Mouse (Mus musculus): ENCODE results near the gene Cyp4f17. TPM values are rescaled to one million over a fixed set of nuclear protein-coding genes. Genes with fewer than 3 reads are reported as not detected.
"Not testable (repeated sequence)": the region's sequence is repeated elsewhere in the genome, so short reads cannot be mapped to it uniquely, and the experiment has no call there.

The Cyp4f17 gene
- total RNA-seq, 1 experiment from 2014 or later = 9.4 TPM

GRCm38 (mm10) chr17:32527748-32528147 lies 21.9 kb downstream of the Cyp4f17 start:
- no peak for DNase-seq

- peak; percentile 89 for DNase-seq
These were observed 22.8 kb downstream of the Cyp4f17 start for GRCm38 (mm10) chr17:32528408-32529337.

GRCm38 (mm10) chr17:32532356-32532755 lies 26.5 kb downstream of the Cyp4f17 start:
- not testable (repeated sequence) for DNase-seq

GRCm38 (mm10) chr17:32534068-32534467 lies 28.2 kb downstream of the Cyp4f17 start:
- DNase-seq = no peak

GRCm38 (mm10) chr17:32536051-32536866 lies 30.4 kb downstream of the Cyp4f17 start, which contains the start of gene Cyp4f16:
Gene Cyp4f16 (plus strand): TSS chr17:32536558.
- peak; percentile 89 for DNase-seq

- peak; percentile 47 for DNase-seq
These were observed 31.0 kb downstream of the Cyp4f17 start for GRCm38 (mm10) chr17:32536867-32537250.

GRCm38 (mm10) chr17:32544792-32545191 lies 38.9 kb downstream of the Cyp4f17 start:
- not testable (repeated sequence) for DNase-seq

- not testable (repeated sequence) for DNase-seq
These were observed 44.5 kb downstream of the Cyp4f17 start for GRCm38 (mm10) chr17:32550377-32550776.

- DNase-seq = peak; percentile 79
These were observed 45.3 kb downstream of the Cyp4f17 start for GRCm38 (mm10) chr17:32550900-32551770.

GRCm38 (mm10) chr17:32553016-32553415 lies 47.2 kb downstream of the Cyp4f17 start:
- DNase-seq = not testable (repeated sequence)

GRCm38 (mm10) chr17:32554368-32554767 lies 48.5 kb downstream of the Cyp4f17 start:
- DNase-seq = not testable (repeated sequence)

GRCm38 (mm10) chr17:32563301-32563700 lies 57.5 kb downstream of the Cyp4f17 start:
- not testable (repeated sequence) for DNase-seq

- not testable (repeated sequence) for DNase-seq
These were observed 67.4 kb downstream of the Cyp4f17 start for GRCm38 (mm10) chr17:32573286-32573685.

- DNase-seq = no peak
These were observed 71.8 kb downstream of the Cyp4f17 start for GRCm38 (mm10) chr17:32577496-32578186.

Other genes with a start within 250 kb of the Cyp4f17 start
- gene Brd4, start 221.3 kb upstream of the Cyp4f17 start, total RNA-seq (2021) = 122 and 143 TPM in 2 replicates
- 85.2 and 89.0 TPM in 2 replicates for gene Akap8, start 184.8 kb upstream of the Cyp4f17 start, total RNA-seq (2021)
- 163 and 192 TPM in 2 replicates for gene Akap8l, start 155.4 kb upstream of the Cyp4f17 start, total RNA-seq (2021)
- 55.4 and 58.3 TPM in 2 replicates for gene Wiz, start 116.6 kb upstream of the Cyp4f17 start, total RNA-seq (2021)
- 0.57 and 1.2 TPM in 2 replicates for gene Rasal3, start 102.5 kb upstream of the Cyp4f17 start, total RNA-seq (2021)
- gene Pglyrp2, start 81.9 kb upstream of the Cyp4f17 start, total RNA-seq (2021) = 0.12 and 0.57 TPM in 2 replicates
- not detected in 2 replicates for gene Cyp4f39, start 53.3 kb upstream of the Cyp4f17 start, total RNA-seq (2021)
- 10.0 and 16.1 TPM in 2 replicates for gene Cyp4f16, start 30.5 kb downstream of the Cyp4f17 start, total RNA-seq (2021)
- not detected in 2 replicates for gene Cyp4f37, start 115.3 kb downstream of the Cyp4f17 start, total RNA-seq (2021)
- gene Cyp4f40, start 152.8 kb downstream of the Cyp4f17 start, total RNA-seq (2021) = not detected in 2 replicates
- 1.9 and 2.0 TPM in 2 replicates for gene Cyp4f15, start 179.6 kb downstream of the Cyp4f17 start, total RNA-seq (2021)